Mouse (Mus musculus): ENCODE results near the gene Cntn4.

DNA sequence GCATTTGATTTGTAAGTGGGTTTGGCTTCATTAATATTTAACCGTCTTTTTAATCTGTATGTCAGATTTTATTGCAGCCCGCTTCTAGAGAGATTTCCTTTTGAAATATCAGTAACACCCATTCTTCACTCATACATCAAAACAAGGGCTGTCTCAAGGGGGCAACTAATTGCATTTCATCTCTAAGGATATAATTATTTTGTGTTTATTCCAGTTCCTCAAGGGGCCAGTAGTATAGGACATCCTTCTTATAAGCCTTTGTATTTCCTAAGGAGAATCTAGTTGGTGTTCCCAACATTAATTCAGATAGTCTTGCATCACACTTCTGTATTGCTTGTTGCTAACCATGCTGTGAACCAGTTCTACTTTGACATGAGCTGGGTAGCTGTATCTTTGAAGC, 599.7 kb downstream of the Cntn4 start:
- no peak for TF ChIP-seq CTCF (IDR thresholded peaks at IDR 0.05; ENCODE audit: low read depth)
- no peak for TF ChIP-seq EP300 (optimal IDR thresholded peaks at IDR 0.05)
